In the genomic region with DNA sequence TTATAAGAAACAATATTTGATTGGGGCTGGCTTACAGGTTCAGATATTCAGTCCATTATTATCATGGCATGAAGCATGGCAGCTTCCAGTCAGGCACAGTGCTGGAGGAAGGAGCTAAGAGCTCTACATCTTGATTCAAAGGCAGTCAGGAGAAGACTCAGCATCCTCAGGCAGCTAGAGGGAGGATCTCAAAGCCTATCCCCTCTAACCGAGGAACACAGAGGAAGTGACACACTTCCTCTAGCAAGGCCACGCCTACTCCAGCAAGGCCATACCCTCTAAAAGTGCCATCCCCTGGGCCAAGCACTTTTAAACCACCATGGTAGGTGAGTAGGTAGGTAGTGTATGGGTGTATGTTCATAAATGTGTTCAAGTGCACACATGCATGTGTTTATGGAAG, we compare ENCODE assay signal across 16 mouse cellular contexts. TPM values are rescaled to one million over a fixed set of nuclear protein-coding genes. Genes with fewer than 3 reads are reported as not detected.
A peak's percentile ranks its signal among the peaks of the same experiment; 100 is the strongest.
DNase-seq lines count a peak whose midpoint lies in the region; ATAC-seq and TF ChIP-seq lines count a peak whose summit lies in the region.
"Had no signal": no experiment of that assay in that cellular context is flagged by ENCODE, and none has a peak within 500 bp of the region (broad histone marks: within the 10 kb centered on the region; RNA-seq: fewer than 3 reads in every experiment).

No protein-coding gene starts in this region.

- no peak; the same call in 1 of the 2 replicates for TF ChIP-seq POLR2A in spleen, adult 2 months (IDR thresholded peaks at IDR 0.05; ENCODE audit: low read depth, low read length)
- TF ChIP-seq POLR2A in MEL (IDR thresholded peaks at IDR 0.05; ENCODE audit: control insufficient read depth in 1 of 2, insufficient read depth in 1 of 2, low read depth in 1 of 2, low read length in 2 of 2, poor library complexity in 1 of 2), result peak in 1 of 2 experiments; percentile 73; a peak in 2 of 4 replicates

- H3K36me3 ChIP-seq in spleen, adult 2 months (ENCODE audit: control insufficient read depth, insufficient read depth, low read length), result peaks cover 12% of the 10 kb centered on the region
- H3K36me3 ChIP-seq in MEL (ENCODE audit: control insufficient read depth in 1 of 2, insufficient read depth in 2 of 2, low read length in 2 of 2), result peaks cover 0 to 24% of the 10 kb centered on the region in 2 experiments; a peak in 2 of 4 replicates
- H3K36me3 ChIP-seq in hindbrain, embryonic 16.5 days (ENCODE audit: control insufficient read depth, insufficient read depth, low read length), result peaks cover 9% of the 10 kb centered on the region; the same call in 1 of the 2 replicates
- peaks cover 44% of the 10 kb centered on the region for H3K36me3 ChIP-seq in midbrain, embryonic 13.5 days

- 5% methylated on average over 2 of the region's 2 CpGs for WGBS in spleen, adult 2 months
- 65% methylated on average over 2 of the region's 2 CpGs for WGBS in hindbrain, embryonic 16.5 days
- 64% methylated on average over 2 of the region's 2 CpGs for WGBS in midbrain, embryonic 13.5 days

- TF ChIP-seq RAD21 in MEL (IDR thresholded peaks at IDR 0.05; ENCODE audit: low read depth, low read length), result no peak

- no peaks in the 10 kb centered on the region for H3K9me3 ChIP-seq in MEL (replicated peaks; ENCODE audit: insufficient read depth, low read length)
- H3K9me3 ChIP-seq in hindbrain, embryonic 16.5 days (ENCODE audit: control insufficient read depth, low read length), result no peaks in the 10 kb centered on the region
- H3K9me3 ChIP-seq in midbrain, embryonic 13.5 days, result no peaks in the 10 kb centered on the region
- H3K9me3 ChIP-seq: embryonic facial prominence, embryonic 10.5 days; forebrain, embryonic 10.5 days; hindbrain, embryonic 15.5 days; limb, embryonic 13.5 days had no signal

- H3K79me2 ChIP-seq in MEL (ENCODE audit: control insufficient read depth, insufficient read depth, low read length, poor library complexity), result no peaks in the 10 kb centered on the region

- peak; percentile 44 to 47 for DNase-seq in spleen, adult 2 months (ENCODE audit: low read depth in 1 of 2, low spot score in 2 of 2)
- no peak for DNase-seq in spleen, adult 12 weeks (ENCODE audit: low spot score)
- DNase-seq in MEL (ENCODE audit: low read depth, low spot score), result peak; percentile 88
- DNase-seq in lung, postnatal 36 days, result peak; percentile 50
- peak; percentile 49 for DNase-seq in thymus, postnatal 14 days
- DNase-seq in embryo, embryonic 10 days (ENCODE audit: low spot score), result no peak
- DNase-seq: adrenal gland, adult 8-10 months; gastrocnemius, postnatal 14 days; kidney, postnatal 10 days; layer of hippocampus, postnatal 36 days had no signal

- no peak overlapping the region for H3K4me2 ChIP-seq in hindbrain, embryonic 16.5 days (ENCODE audit: low read length)
- H3K4me2 ChIP-seq in midbrain, embryonic 13.5 days (replicated peaks), result no peak overlapping the region
- H3K4me2 ChIP-seq: hindbrain, embryonic 15.5 days; limb, embryonic 13.5 days had no signal

- no peak for ATAC-seq in hindbrain, embryonic 16.5 days
- no peak for ATAC-seq in midbrain, embryonic 13.5 days

- no peak overlapping the region for H3K4me3 ChIP-seq in spleen, adult 2 months (ENCODE audit: extremely low read depth, insufficient read depth, insufficient read length)
- H3K4me3 ChIP-seq in MEL (ENCODE audit: control insufficient read depth in 1 of 2, insufficient read depth in 1 of 2, low read depth in 2 of 2, low read length in 2 of 2), result no peak overlapping the region; a peak in 1 of 4 replicates
- no peak overlapping the region for H3K4me3 ChIP-seq in hindbrain, embryonic 16.5 days (ENCODE audit: low read length)
- H3K4me3 ChIP-seq in midbrain, embryonic 13.5 days (replicated peaks), result no peak overlapping the region
- H3K4me3 ChIP-seq: embryonic facial prominence, embryonic 10.5 days; forebrain, embryonic 10.5 days; hindbrain, embryonic 15.5 days; limb, embryonic 13.5 days had no signal

- TF ChIP-seq CTCF in spleen, adult 2 months (IDR thresholded peaks at IDR 0.05; ENCODE audit: extremely low read depth, insufficient read depth, insufficient read length, insufficient replicate concordance), result no peak
- no peak for TF ChIP-seq CTCF in MEL (IDR thresholded peaks at IDR 0.05 in 2 of 3, conservative IDR thresholded peaks at IDR 0.05 in 1 of 3; ENCODE audit: control insufficient read depth in 1 of 3, insufficient read depth in 1 of 3, low read depth in 2 of 3, low read length in 3 of 3, poor library complexity in 1 of 3, severe bottlenecking in 1 of 3)

- peak overlapping the region; percentile 46; the same call in 1 of the 2 replicates for H3K27ac ChIP-seq in spleen, adult 2 months (ENCODE audit: insufficient read depth, low read length)
- peak overlapping the region; percentile 47 for H3K27ac ChIP-seq in MEL (ENCODE audit: control insufficient read depth, low read depth, low read length)
- no peak overlapping the region for H3K27ac ChIP-seq in hindbrain, embryonic 16.5 days (ENCODE audit: low read depth, low read length)
- no peak overlapping the region for H3K27ac ChIP-seq in midbrain, embryonic 13.5 days
- H3K27ac ChIP-seq: embryonic facial prominence, embryonic 10.5 days; forebrain, embryonic 10.5 days; hindbrain, embryonic 15.5 days; limb, embryonic 13.5 days had no signal

- peaks cover 6% of the 10 kb centered on the region; the same call in 1 of the 2 replicates for H3K4me1 ChIP-seq in spleen, adult 2 months (ENCODE audit: control insufficient read depth, insufficient read depth, insufficient read length)
- H3K4me1 ChIP-seq in MEL (ENCODE audit: control insufficient read depth in 1 of 2, insufficient read depth in 2 of 2, low read length in 2 of 2), result peaks cover 9 to 23% of the 10 kb centered on the region in 2 experiments
- H3K4me1 ChIP-seq in hindbrain, embryonic 16.5 days (ENCODE audit: control insufficient read depth, insufficient read depth, low read depth, low read length), result peaks cover 9% of the 10 kb centered on the region
- H3K4me1 ChIP-seq in midbrain, embryonic 13.5 days (replicated peaks), result peaks cover 17% of the 10 kb centered on the region

- no peaks in the 10 kb centered on the region for H3K27me3 ChIP-seq in spleen, adult 2 months (ENCODE audit: control insufficient read depth, insufficient read depth, low read length)
- no peaks in the 10 kb centered on the region for H3K27me3 ChIP-seq in MEL (ENCODE audit: control insufficient read depth in 1 of 2, insufficient read depth in 2 of 2, low read length in 2 of 2)
- no peaks in the 10 kb centered on the region for H3K27me3 ChIP-seq in hindbrain, embryonic 16.5 days (replicated peaks; ENCODE audit: control insufficient read depth, insufficient read depth, low read length)
- H3K27me3 ChIP-seq in midbrain, embryonic 13.5 days, result no peaks in the 10 kb centered on the region
- H3K27me3 ChIP-seq: hindbrain, embryonic 15.5 days; limb, embryonic 13.5 days had no signal

- TF ChIP-seq EP300 in MEL (IDR thresholded peaks at IDR 0.05; ENCODE audit: low read depth in 1 of 2, low read length in 2 of 2), result no peak; a peak in 1 of 4 replicates

- no peak overlapping the region for H3K9ac ChIP-seq in MEL (ENCODE audit: control insufficient read depth, low read depth, low read length, poor library complexity, severe bottlenecking)
- H3K9ac ChIP-seq in hindbrain, embryonic 16.5 days (ENCODE audit: low read depth, low read length), result no peak overlapping the region
- H3K9ac ChIP-seq in midbrain, embryonic 13.5 days (replicated peaks), result no peak overlapping the region
- H3K9ac ChIP-seq: hindbrain, embryonic 15.5 days; limb, embryonic 13.5 days had no signal

TF ChIP-seq in MEL, 35 proteins besides CTCF, POLR2A, EP300 and RAD21 (continues in another document):
- TF ChIP-seq SMC3 (IDR thresholded peaks at IDR 0.05; ENCODE audit: low read depth, low read length) (no peak), HCFC1 (IDR thresholded peaks at IDR 0.05; ENCODE audit: low read depth, low read length) (peak; percentile 52)

RNA-seq across cellular contexts. Expression of gene Ogg1, which starts 3.8 kb away (rescaled TPM):
- polyA plus RNA-seq in spleen, adult 2 months (2012; rRNA removed), result 13.0 and 14.8 TPM in 2 replicates
- total RNA-seq in MEL (2012; rRNA removed), result 8.7 and 9.2 TPM in 2 replicates
- 10 to 100 TPM in 1 of 2 experiments, not detected in 1; 20.0 TPM for polyA plus RNA-seq in MEL (2012; ENCODE audit: insufficient read depth in 1 of 2, insufficient read length in 2 of 2, low read depth in 1 of 2, low replicate concordance in 2 of 2, missing spikeins in 1 of 2)
- 7.0 and 10.6 TPM in 2 replicates for polyA plus RNA-seq in hindbrain, embryonic 16.5 days (2015; fragmentation: Nextera tagmentation; extraction: Ambion mirVana)
- polyA plus RNA-seq in midbrain, embryonic 13.5 days (2015; fragmentation: Nextera tagmentation; extraction: Ambion mirVana), result 9.5 and 9.9 TPM in 2 replicates

RNA-seq across cellular contexts. Expression of gene Camk1, which starts 13.2 kb away (rescaled TPM):
- 21.0 and 22.6 TPM in 2 replicates for polyA plus RNA-seq in spleen, adult 2 months (2012; rRNA removed)
- 5.3 and 7.9 TPM in 2 replicates for total RNA-seq in MEL (2012; rRNA removed)
- polyA plus RNA-seq in MEL (2012; ENCODE audit: insufficient read depth in 1 of 2, insufficient read length in 2 of 2, low read depth in 1 of 2, low replicate concordance in 2 of 2, missing spikeins in 1 of 2), result 10 to 100 TPM in 1 of 2 experiments, not detected in 1; 13.3 TPM
- polyA plus RNA-seq in hindbrain, embryonic 16.5 days (2015; fragmentation: Nextera tagmentation; extraction: Ambion mirVana), result 119 and 128 TPM in 2 replicates
- 79.4 and 81.4 TPM in 2 replicates for polyA plus RNA-seq in midbrain, embryonic 13.5 days (2015; fragmentation: Nextera tagmentation; extraction: Ambion mirVana)

RNA-seq across cellular contexts. Expression of gene Brpf1, which starts 23.6 kb away (rescaled TPM):
- 24.2 and 26.3 TPM in 2 replicates for polyA plus RNA-seq in spleen, adult 2 months (2012; rRNA removed)
- 29.8 and 32.6 TPM in 2 replicates for total RNA-seq in MEL (2012; rRNA removed)
- 10 to 100 TPM; 44.9 to 46.8 TPM for polyA plus RNA-seq in MEL (2012; ENCODE audit: insufficient read depth in 1 of 2, insufficient read length in 2 of 2, low read depth in 1 of 2, low replicate concordance in 2 of 2, missing spikeins in 1 of 2)
- 12.4 and 15.5 TPM in 2 replicates for polyA plus RNA-seq in hindbrain, embryonic 16.5 days (2015; fragmentation: Nextera tagmentation; extraction: Ambion mirVana)
- 19.4 and 21.4 TPM in 2 replicates for polyA plus RNA-seq in midbrain, embryonic 13.5 days (2015; fragmentation: Nextera tagmentation; extraction: Ambion mirVana)

RNA-seq across cellular contexts. Expression of gene Tada3, which starts 47.1 kb away (rescaled TPM):
- polyA plus RNA-seq in spleen, adult 2 months (2012; rRNA removed), result 17.1 and 22.1 TPM in 2 replicates
- total RNA-seq in MEL (2012; rRNA removed), result 25.0 and 26.1 TPM in 2 replicates
- polyA plus RNA-seq in MEL (2012; ENCODE audit: insufficient read depth in 1 of 2, insufficient read length in 2 of 2, low read depth in 1 of 2, low replicate concordance in 2 of 2, missing spikeins in 1 of 2), result 10 to 100 TPM in 1 of 2 experiments, not detected in 1; 62.2 TPM
- 68.3 and 71.1 TPM in 2 replicates for polyA plus RNA-seq in hindbrain, embryonic 16.5 days (2015; fragmentation: Nextera tagmentation; extraction: Ambion mirVana)
- polyA plus RNA-seq in midbrain, embryonic 13.5 days (2015; fragmentation: Nextera tagmentation; extraction: Ambion mirVana), result 64.5 and 74.7 TPM in 2 replicates

RNA-seq across cellular contexts. Expression of gene Arpc4, which starts 47.4 kb away (rescaled TPM):
- 87.2 and 94.8 TPM in 2 replicates for polyA plus RNA-seq in spleen, adult 2 months (2012; rRNA removed)
- total RNA-seq in MEL (2012; rRNA removed), result 217 and 231 TPM in 2 replicates
- 100 to 1,000 TPM in 1 of 2 experiments, not detected in 1; 375 TPM for polyA plus RNA-seq in MEL (2012; ENCODE audit: insufficient read depth in 1 of 2, insufficient read length in 2 of 2, low read depth in 1 of 2, low replicate concordance in 2 of 2, missing spikeins in 1 of 2)
- 440 and 455 TPM in 2 replicates for polyA plus RNA-seq in hindbrain, embryonic 16.5 days (2015; fragmentation: Nextera tagmentation; extraction: Ambion mirVana)
- 393 and 407 TPM in 2 replicates for polyA plus RNA-seq in midbrain, embryonic 13.5 days (2015; fragmentation: Nextera tagmentation; extraction: Ambion mirVana)

Comparison
In these comparisons a context has a peak if more than half of its experiments do, and no peak if none do; other contexts are left out.
1. DNase-seq: peak in spleen, adult 2 months (2 of 2), MEL (single experiment), lung, postnatal 36 days (single experiment) and thymus, postnatal 14 days (single experiment); none in spleen, adult 12 weeks (single experiment) and embryo, embryonic 10 days (single experiment).
2. H3K27ac ChIP-seq: peak in spleen, adult 2 months (single experiment) and MEL (single experiment); none in hindbrain, embryonic 16.5 days (single experiment) and midbrain, embryonic 13.5 days (single experiment).